Mouse (Mus musculus) embryonic facial prominence, embryonic 11.5 days (tissue): ENCODE results near the gene Btbd3. TPM values are rescaled to one million over a fixed set of nuclear protein-coding genes. Genes with fewer than 3 reads are reported as not detected.

Experiments used
- ATAC-seq: fragments of 200-750 bp; cut with Nextera tagmentation; replicated peaks from 2 replicates; pipeline ENCODE4 v1.8.0; 2017; ENCODE audit warnings: low read depth; ENCODE audit not compliant: insufficient number of reproducible peaks, low FRiP score, low TSS enrichment
- DNase-seq: peaks from one replicate; pipeline ENCODE4 v3.0.0-alpha.2; 2015; ENCODE audit warnings: low spot score
- H3K27ac ChIP-seq: fragments of 300-500 bp; sonication (generic); replicated peaks from 2 replicates; pipeline ENCODE4 v1.5.1; 2014; ENCODE audit warnings: mild to moderate bottlenecking, low read depth, low read length, control low read depth
- H3K27me3 ChIP-seq: fragments of 300-500 bp; sonication (generic); 2 replicates; pipeline ENCODE4 v1.6.1; 2014; ENCODE audit warnings: mild to moderate bottlenecking, low read length, moderate library complexity, mixed read lengths; ENCODE audit not compliant: control insufficient read depth, insufficient read depth
- H3K36me3 ChIP-seq: fragments of 300-500 bp; sonication (generic); replicated peaks from 2 replicates; pipeline ENCODE4 v1.6.1; 2014; ENCODE audit warnings: low read depth, mild to moderate bottlenecking, low read length, moderate library complexity, mixed read lengths; ENCODE audit not compliant: control insufficient read depth, insufficient read depth
- H3K4me1 ChIP-seq: fragments of 300-500 bp; sonication (generic); 2 replicates; pipeline ENCODE4 v1.6.1; 2014; ENCODE audit warnings: low read length, mixed read lengths; ENCODE audit not compliant: control insufficient read depth, insufficient read depth
- H3K4me2 ChIP-seq: fragments of 300-500 bp; sonication (generic); 2 replicates; pipeline ENCODE4 v1.6.1; 2014; ENCODE audit warnings: low read depth, mild to moderate bottlenecking, control low read depth, low read length, moderate library complexity
- H3K4me3 ChIP-seq: fragments of 300-500 bp; sonication (generic); 2 replicates; pipeline ENCODE4 v1.5.1; 2014; ENCODE audit warnings: low read depth, low read length, control low read depth
- H3K9ac ChIP-seq: fragments of 300-500 bp; sonication (generic); replicated peaks from 2 replicates; pipeline ENCODE4 v1.6.1; 2014; ENCODE audit warnings: mild to moderate bottlenecking, control low read depth, low read length
- H3K9me3 ChIP-seq: fragments of 300-500 bp; sonication (generic); replicated peaks from 2 replicates; pipeline ENCODE4 v1.6.1; 2016; ENCODE audit warnings: mild to moderate bottlenecking, low read length, inconsistent platforms, mixed read lengths; ENCODE audit not compliant: control insufficient read depth
- WGBS: fragments of 180-500 bp; shearing (Covaris S2); extraction: QIAGEN DNeasy Blood & Tissue Kit; methylation state at CpG from one replicate; pipeline ENCODE4 v1.1.7; 2014; 5-methylcytosine and 5-hydroxymethylcytosine counted together
- polyA plus RNA-seq: library from polyadenylated mRNA; unstranded; fragments of >200 nt; fragmentation: Nextera tagmentation; extraction: Ambion mirVana; gene quantifications from 2 replicates; pipeline ENCODE4 v1.2.1, GENCODE M21; 2014

Btbd3 gene
- 20.3 and 22.6 TPM in 2 replicates for polyA plus RNA-seq

DNA sequence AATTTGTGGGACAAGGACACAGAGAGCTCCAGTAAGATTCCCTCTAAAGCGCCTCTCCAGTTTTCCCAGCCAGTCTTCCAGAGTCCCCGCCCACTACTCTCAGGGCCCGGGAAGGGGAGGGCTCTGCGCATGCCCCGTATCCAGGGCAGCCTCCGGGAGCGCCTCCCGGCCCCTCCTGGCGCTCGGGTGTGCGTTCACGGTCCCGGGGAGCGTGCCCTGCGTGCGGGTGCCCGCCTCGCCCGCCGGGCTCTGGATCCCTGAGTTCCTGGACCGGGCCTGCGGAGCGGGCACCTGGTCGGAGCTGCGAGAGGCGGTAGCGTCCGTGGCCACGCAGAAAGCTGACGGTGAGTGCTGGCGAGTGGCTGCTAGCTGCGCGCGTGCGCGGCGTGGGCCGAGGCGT, at the start of gene Btbd3:
Gene Btbd3, plus strand, starts transcription at position 155 of the 400 bp plus-strand sequence.
- peak within 1 kb of the TSS; percentile 64 for H3K4me2 ChIP-seq
- DNase-seq: peak; percentile 94
- peak within 1 kb of the TSS; percentile 66 for H3K27ac ChIP-seq
- H3K4me3 ChIP-seq: peak within 1 kb of the TSS; percentile 79
- H3K9ac ChIP-seq: peak within 1 kb of the TSS; percentile 88
- H3K36me3 ChIP-seq: no peaks in the 10 kb centered on the region
- no peaks in the 10 kb centered on the region for H3K9me3 ChIP-seq
- peak; percentile 99 for ATAC-seq
- WGBS: under 1% methylated on average over 39 of the region's 39 CpGs
- no peaks in the 10 kb centered on the region for H3K4me1 ChIP-seq
- H3K27me3 ChIP-seq: no peaks in the 10 kb centered on the region

DNA sequence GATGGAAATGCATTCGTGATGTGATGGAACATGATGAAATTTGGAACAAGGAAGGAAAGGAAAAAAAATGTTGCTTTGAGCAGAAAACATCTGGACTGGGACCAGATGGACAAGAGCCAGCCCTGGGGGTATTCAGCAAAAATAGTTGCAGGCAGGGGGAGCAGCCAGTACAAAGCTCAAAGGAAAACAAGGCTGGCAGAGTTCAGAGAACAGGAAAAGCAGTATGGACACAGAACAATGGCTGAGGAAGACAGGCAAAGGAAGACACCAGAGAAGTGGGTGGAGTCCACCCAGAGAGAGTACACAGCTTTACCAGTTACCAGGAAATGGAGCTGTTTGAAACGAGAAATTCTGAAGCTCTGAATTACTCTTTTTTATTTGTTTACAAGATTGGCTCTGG, 40.8 kb upstream of the Btbd3 start:
- H3K36me3 ChIP-seq: no peaks in the 10 kb centered on the region
- no peaks in the 10 kb centered on the region for H3K27me3 ChIP-seq
- H3K27ac ChIP-seq: no peak overlapping the region
- H3K4me2 ChIP-seq: no peak overlapping the region
- no peaks in the 10 kb centered on the region for H3K4me1 ChIP-seq
- DNase-seq: no peak
- 42% methylated on average over 2 of the region's 2 CpGs for WGBS
- ATAC-seq: no peak
- H3K9me3 ChIP-seq: no peaks in the 10 kb centered on the region
- no peak overlapping the region for H3K4me3 ChIP-seq
- no peak overlapping the region for H3K9ac ChIP-seq

DNA sequence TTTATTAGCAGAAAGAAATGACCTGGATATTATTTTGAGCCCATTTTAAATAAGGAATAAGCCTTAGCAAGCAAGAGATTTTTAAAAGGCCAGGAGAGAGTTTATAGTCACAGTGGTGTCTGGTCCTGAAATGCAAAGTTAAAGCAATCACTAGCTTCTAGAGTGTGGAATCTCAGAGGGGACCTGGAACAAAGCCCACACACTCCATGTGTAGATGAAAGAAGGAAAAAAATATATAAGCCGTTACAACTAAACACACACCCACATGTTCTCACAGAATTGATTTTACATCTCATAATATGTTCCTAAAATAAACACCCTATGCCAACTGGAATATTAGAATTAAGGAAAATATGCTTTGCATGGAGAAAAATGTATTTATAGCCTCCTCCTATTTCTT, 36.1 kb upstream of the Btbd3 start:
- 92% methylated on average over 1 of the region's 1 CpGs for WGBS
- no peaks in the 10 kb centered on the region; the same call in 1 of the 2 replicates for H3K4me1 ChIP-seq
- no peak overlapping the region for H3K27ac ChIP-seq
- DNase-seq (no peak), ATAC-seq (no peak)
- no peak overlapping the region for H3K4me2 ChIP-seq
- no peaks in the 10 kb centered on the region for H3K9me3 ChIP-seq
- H3K9ac ChIP-seq: no peak overlapping the region
- H3K27me3 ChIP-seq: no peaks in the 10 kb centered on the region
- H3K4me3 ChIP-seq: no peak overlapping the region
- no peaks in the 10 kb centered on the region for H3K36me3 ChIP-seq

DNA sequence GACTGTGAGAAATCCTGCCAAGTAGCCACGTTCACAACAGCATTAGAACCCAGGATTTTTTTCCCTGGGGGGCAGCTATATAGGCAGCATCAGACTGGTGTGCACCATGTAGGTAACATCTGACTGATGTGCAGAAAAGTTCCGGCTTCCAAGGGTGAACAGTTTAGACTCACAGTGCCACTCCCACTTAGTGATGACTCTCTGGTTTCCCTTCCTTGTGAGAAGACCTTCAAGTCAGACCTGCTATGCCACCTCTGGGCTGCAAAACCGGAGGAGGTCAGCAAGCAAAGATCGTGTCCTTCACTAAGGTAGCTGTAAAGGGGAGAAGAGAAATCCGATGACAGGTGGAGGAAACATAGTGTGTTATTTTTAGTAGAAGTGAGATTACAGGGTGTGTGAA, 24.1 kb upstream of the Btbd3 start:
- H3K4me2 ChIP-seq: no peak overlapping the region
- no peak overlapping the region for H3K9ac ChIP-seq
- H3K27me3 ChIP-seq: no peaks in the 10 kb centered on the region
- WGBS: 84% methylated on average over 5 of the region's 5 CpGs
- H3K4me3 ChIP-seq: no peak overlapping the region
- H3K9me3 ChIP-seq: no peaks in the 10 kb centered on the region
- DNase-seq: no peak
- no peaks in the 10 kb centered on the region for H3K36me3 ChIP-seq
- no peak for ATAC-seq
- H3K27ac ChIP-seq: no peak overlapping the region
- H3K4me1 ChIP-seq: no peaks in the 10 kb centered on the region

DNA sequence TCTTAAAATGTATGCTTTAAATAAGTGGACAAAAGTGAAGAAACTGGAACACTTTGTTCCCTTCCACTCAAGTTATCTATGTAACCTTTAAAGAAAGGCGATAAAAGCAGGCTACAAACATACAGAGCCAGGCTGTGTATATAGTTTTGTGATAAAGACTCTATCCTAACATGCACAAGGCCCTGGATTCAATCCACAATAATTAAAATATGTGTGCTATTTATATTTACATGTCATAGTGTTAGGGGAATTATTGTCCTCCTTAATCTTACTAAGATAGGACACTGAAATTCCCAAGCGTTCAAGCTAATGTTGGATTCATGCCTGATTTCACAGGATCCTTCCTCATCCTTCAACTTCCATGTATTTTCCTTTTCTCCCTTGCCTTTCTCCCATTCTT, 20.2 kb upstream of the Btbd3 start:
- H3K27ac ChIP-seq: no peak overlapping the region
- no peak overlapping the region for H3K4me3 ChIP-seq
- no peak overlapping the region for H3K9ac ChIP-seq
- H3K4me2 ChIP-seq: no peak overlapping the region
- no peaks in the 10 kb centered on the region for H3K9me3 ChIP-seq
- ATAC-seq: no peak
- no peaks in the 10 kb centered on the region for H3K27me3 ChIP-seq
- H3K36me3 ChIP-seq: no peaks in the 10 kb centered on the region
- no peak for DNase-seq
- whole genome bisulfite sequencing: 89% methylated on average over 2 of the region's 2 CpGs
- H3K4me1 ChIP-seq: no peaks in the 10 kb centered on the region

DNA sequence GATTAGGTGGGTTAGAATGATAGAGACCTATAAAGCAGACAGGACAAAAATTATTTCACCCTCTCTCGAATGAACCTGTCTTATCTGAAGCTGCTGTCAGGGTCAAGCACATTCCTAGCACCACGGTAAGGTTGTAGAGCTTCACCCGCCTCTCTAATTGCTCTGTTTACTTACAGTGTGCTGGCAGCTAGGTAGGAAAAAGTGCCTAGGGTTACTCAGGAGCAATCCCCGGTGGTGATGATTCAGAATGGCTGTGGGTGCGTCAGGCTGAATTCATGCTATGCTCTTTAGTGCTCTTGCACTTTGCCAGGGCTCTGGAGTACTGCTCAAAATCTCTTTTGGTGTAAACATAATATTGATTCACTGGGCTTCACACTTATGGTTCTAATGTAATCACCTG, 13.9 kb upstream of the Btbd3 start:
- 41% methylated on average over 5 of the region's 5 CpGs for WGBS
- no peak for ATAC-seq
- H3K4me2 ChIP-seq: no peak overlapping the region
- no peaks in the 10 kb centered on the region for H3K9me3 ChIP-seq
- H3K27me3 ChIP-seq: no peaks in the 10 kb centered on the region
- no peak overlapping the region for H3K9ac ChIP-seq
- no peaks in the 10 kb centered on the region for H3K4me1 ChIP-seq
- no peak for DNase-seq
- no peak overlapping the region for H3K4me3 ChIP-seq
- H3K27ac ChIP-seq: no peak overlapping the region
- H3K36me3 ChIP-seq: no peaks in the 10 kb centered on the region

DNA sequence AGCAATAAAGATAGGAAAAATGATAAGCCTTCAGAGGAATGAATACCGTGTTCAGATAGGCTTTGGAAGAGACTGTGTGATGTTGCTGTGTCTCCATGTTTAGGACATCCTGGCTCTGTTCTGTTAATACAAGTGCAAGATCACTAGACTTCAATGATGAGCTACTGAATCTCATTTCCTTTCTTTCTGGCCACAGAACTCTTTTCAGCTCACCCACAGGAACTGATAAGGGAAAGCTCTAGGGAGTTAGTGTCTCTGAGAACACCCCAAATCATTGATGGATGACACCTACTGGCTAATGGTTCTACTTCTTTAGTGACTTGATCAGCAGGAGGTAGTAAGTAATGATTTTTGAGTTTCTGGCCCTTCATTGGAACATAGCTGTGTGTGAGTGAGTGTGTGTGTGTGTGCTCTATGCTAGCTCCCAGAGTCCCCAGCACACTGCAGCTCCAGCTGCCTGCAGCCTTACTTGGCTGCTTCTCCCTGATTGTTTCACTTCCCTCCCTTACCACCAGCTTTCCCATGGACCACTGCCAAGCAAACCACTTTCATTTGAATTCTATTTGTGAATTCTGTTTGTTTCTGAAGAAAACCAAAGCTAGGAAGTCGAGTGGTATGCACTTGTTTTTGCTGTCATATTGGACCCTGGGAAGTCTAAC, 10.6 kb upstream of the Btbd3 start:
- no peaks in the 10 kb centered on the region for H3K27me3 ChIP-seq
- DNase-seq: no peak
- H3K27ac ChIP-seq: no peak overlapping the region
- no peak for ATAC-seq
- no peaks in the 10 kb centered on the region for H3K36me3 ChIP-seq
- H3K9me3 ChIP-seq: no peaks in the 10 kb centered on the region
- H3K4me2 ChIP-seq: no peak overlapping the region
- H3K9ac ChIP-seq: no peak overlapping the region
- 69% methylated on average over 2 of the region's 2 CpGs for WGBS
- no peaks in the 10 kb centered on the region for H3K4me1 ChIP-seq
- H3K4me3 ChIP-seq: no peak overlapping the region

DNA sequence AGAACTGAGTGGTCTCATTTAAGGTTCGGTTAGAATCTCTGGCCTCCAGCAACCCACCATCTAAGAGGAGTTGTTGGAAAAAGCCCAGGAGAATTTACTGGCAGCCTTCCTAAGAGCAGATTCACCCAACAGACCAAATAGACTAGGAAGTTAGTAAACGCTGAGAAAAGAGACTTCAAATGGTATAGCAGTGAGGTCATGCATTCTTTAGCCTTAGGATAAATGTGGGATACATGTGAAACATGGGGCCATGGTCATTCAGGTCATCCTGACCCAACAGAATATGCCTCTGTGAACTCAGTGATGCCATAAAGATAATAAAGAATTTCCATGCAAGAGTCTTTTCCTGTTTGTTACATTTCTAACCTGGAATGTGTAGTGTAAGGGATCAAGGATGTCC, 8.4 kb upstream of the Btbd3 start:
- ATAC-seq (no peak), DNase-seq (no peak)
- H3K4me3 ChIP-seq: no peak overlapping the region
- no peak overlapping the region for H3K4me2 ChIP-seq
- no peak overlapping the region for H3K27ac ChIP-seq
- 52% methylated on average over 2 of the region's 2 CpGs for WGBS
- no peaks in the 10 kb centered on the region for H3K9me3 ChIP-seq
- no peaks in the 10 kb centered on the region for H3K4me1 ChIP-seq
- H3K27me3 ChIP-seq: no peaks in the 10 kb centered on the region
- no peak overlapping the region for H3K9ac ChIP-seq
- no peaks in the 10 kb centered on the region for H3K36me3 ChIP-seq
